Mouse (Mus musculus): ENCODE measurements around the gene Igfbp5.

Gene Igfbp5

GRCm38 (mm10) chr1:72874287-72875211 lies at the start of gene Igfbp5:
Gene Igfbp5 (minus strand): TSS chr1:72874884.
- DNase-seq (ENCODE audit: low read depth, low spot score), result no peak

DNA sequence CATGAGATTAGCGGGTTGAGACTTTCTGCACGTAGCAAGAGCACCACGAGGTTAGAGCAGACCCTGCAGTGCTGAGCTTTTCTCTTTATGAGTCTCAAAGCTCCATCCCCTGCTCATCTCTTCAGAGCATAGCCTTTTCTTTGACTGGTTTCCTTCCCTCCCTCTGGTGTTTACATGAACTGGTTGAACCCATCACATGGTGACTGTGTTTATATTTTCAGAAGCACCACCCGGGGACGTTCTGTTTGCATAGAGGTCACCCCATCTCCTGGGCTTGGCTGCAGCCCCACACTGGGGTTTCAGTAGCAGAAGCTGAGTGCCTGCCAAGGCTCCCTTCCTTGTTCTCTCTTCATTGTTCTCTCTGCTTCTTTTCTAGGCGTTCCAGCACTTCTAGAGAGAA lies 40.1 kb upstream of the Igfbp5 start:
- no peak for DNase-seq (ENCODE audit: low read depth, low spot score)

DNA sequence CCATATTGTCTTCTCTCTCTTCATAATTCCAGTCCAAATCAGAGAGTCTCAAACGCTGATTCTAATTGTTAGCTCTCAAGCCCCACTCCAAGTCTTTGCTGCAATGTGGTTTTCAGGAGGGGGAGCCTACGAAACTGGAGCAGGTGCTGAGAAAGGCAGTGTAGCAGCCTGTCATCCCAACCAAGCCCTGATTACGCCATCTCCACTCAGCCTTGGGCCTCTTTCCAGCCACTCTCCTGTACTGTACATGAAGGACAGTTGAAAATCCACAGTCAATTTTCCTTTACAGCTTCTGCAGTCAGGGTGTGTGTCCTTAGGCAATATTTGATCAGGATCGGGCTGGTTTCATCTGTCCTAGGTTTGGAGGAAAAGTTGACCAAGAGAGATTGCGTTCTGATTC lies 38.4 kb upstream of the Igfbp5 start:
- no peak for DNase-seq (ENCODE audit: low read depth, low spot score)

DNA sequence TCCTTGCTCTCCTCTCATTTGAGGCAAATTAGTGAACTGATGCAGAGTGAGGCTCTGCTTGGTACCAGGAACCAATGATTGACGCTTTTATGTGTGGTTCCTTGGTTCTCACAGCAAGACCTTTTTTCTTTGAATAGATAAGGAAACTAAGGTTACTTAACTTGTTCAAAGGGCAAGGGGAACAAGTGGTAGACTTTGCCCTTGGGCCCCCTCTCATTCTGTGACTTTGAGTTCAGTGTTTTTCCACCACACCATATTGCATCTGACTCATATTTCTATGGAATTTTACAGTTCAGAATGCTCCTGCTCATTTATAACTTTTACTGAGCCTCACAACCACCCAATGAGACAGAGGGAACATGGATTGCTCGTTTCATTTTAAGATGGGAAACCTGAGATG lies 21.1 kb upstream of the Igfbp5 start:
- DNase-seq (ENCODE audit: low read depth, low spot score), result no peak

DNA sequence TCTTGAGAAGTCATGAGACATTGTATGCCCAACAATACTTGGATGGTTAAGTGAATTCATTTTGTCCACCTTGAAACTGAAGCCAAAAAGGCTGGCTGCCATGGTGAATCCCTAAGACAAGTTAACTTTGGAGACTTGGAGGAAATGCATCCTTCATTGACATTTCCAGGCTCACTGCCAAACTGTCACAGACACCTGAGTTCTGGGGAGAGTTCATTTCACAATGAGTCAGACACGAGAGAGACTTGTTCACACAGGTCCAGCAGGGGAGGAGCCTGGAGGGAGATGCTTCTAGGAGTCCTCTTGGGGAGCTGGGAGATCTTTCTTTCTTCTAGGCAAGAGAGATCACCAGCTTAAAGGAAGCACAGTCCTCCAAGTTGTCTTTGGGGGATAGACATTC lies 13.2 kb upstream of the Igfbp5 start:
- no peak for DNase-seq (ENCODE audit: low read depth, low spot score)

GRCm38 (mm10) chr1:72885819-72886169 lies 11.1 kb upstream of the Igfbp5 start:
- DNase-seq (ENCODE audit: low read depth, low spot score), result no peak

- no peak for DNase-seq (ENCODE audit: low read depth, low spot score)
Observed at GRCm38 (mm10) chr1:72885111-72885818, 10.6 kb upstream of the Igfbp5 start.

GRCm38 (mm10) chr1:72879319-72879634 lies 4.6 kb upstream of the Igfbp5 start:
- peak; percentile 32 for DNase-seq (ENCODE audit: low read depth, low spot score)

DNA sequence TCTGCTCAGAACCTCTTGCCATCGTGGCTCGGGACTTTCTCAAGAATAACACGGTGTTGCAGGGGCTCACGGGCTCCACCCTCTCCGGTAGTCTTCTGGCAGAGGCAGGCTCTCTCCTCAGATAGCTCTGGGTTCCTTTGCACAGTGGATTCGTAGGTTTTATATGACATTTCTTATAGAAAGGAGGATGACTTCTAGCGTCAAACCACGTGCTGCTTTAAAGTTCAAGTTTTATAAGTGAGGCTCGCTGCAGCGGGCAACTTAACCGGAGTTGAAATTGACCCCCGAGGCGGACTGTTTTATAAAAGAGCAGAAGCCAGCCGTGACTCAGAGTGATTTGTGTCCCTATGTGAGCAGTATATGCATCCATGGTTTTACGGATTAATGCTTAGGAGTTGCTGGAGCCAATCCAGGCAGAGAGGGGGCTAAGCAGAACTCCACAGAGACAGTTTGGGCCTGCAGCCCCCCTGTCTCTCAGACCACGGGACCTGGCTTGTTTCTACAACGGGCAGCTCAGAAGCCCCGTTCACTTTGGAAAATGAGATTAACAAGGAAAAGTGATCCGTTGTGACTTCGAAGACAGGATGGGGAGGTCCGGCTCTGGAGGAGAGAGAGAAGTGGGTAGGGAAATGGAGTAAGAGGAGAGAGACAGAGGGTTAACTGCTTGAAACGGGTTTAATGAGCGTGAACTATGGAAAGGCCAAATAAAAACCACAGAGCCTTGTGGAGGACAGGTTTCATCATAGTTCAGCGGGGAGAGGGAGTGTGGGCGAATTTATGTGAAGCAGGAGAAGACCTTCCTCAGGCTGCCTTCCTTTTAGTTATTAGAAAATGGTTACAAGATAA lies 4.0 kb upstream of the Igfbp5 start:
- no peak for DNase-seq (ENCODE audit: low read depth, low spot score)

DNA sequence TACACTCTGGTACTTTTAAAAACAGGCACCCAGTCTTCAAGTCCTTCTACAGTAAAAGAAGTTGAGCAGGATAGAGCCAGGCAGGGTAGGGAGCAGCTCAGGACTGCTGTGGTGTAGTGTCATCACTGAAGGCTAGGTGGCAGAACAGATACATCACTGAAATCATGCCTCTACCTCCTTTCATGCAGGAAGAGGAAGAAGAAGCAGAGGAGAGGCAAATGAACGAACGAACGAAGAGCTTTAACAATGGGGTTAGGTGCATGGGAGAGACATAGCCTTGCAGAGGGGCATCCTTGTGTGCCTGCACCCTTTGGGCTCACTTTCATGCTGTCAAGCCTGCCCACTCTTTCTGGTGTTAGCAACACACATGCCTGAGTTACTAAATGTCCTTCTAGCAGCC lies 3.2 kb upstream of the Igfbp5 start:
- peak; percentile 62 for DNase-seq (ENCODE audit: low read depth, low spot score)

DNA sequence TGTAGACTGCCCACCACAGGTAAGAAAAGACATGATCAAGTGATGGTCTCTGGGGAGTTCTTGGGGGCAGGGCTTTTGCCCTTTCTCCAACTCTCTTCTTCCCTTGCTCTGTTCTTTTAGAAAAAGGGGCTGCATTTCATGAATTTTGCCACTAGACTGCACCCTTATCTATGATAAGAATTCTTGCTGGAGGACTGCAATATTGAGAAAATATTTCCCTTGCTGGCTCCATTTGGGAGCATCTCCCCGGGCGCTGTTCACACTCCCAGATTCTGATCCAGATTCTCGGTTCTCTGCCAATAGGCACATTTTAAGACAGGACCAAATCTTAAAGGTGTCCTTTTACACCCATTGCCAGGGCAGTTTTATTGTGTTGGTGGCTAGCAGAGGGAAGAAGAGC lies 1.4 kb upstream of the Igfbp5 start:
- DNase-seq (ENCODE audit: low read depth, low spot score), result no peak

GRCm38 (mm10) chr1:72875708-72876107 lies 1.0 kb upstream of the Igfbp5 start:
- DNase-seq (ENCODE audit: low read depth, low spot score), result no peak

- peak; percentile 53 for DNase-seq (ENCODE audit: low read depth, low spot score)
Observed at GRCm38 (mm10) chr1:72873511-72874286, 985 bp downstream of the Igfbp5 start.

GRCm38 (mm10) chr1:72873078-72873477 lies 1.6 kb downstream of the Igfbp5 start:
- no peak for DNase-seq (ENCODE audit: low read depth, low spot score)

GRCm38 (mm10) chr1:72872521-72872920 lies 2.2 kb downstream of the Igfbp5 start:
- DNase-seq (ENCODE audit: low read depth, low spot score), result peak; percentile 94

GRCm38 (mm10) chr1:72871697-72872411 lies 2.8 kb downstream of the Igfbp5 start:
- peak; percentile 77 for DNase-seq (ENCODE audit: low read depth, low spot score)

- DNase-seq (ENCODE audit: low read depth, low spot score), result no peak
Observed at GRCm38 (mm10) chr1:72871337-72871696, 3.4 kb downstream of the Igfbp5 start.

DNA sequence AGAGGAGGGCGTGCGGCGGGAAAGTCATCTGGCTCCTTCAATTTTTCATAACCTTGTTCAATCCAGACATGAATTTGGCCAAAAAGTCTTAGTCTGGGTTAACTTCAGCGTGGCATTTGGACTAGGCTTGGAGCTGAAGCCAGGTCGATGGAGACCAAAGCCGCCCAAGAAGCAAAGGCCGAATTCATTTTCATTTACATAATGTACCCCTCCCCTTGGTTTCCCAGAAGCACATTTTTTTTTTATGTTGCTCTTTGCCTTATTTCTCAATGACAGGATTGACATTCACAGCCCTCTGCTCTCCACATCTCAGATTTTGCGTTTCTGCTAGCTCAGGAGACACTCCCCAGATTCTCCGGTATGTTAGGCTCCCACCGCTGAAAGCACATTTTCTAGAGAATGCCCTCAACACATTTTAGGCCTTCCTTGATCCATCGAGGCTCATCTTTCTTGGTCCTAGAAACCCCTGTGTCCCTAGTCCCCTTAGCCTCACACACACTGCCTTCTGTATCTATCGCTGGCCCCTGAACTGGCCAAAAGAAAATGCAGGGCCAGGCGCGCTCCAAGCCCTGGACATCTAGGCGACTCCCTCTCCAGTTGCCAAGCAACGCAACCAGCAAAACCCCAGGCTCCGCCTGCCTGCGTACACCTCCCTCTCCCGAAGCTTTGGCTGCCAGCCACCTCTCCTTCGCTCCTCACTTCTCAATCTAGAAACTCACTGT lies 3.9 kb downstream of the Igfbp5 start:
- DNase-seq (ENCODE audit: low read depth, low spot score), result peak; percentile 82

DNA sequence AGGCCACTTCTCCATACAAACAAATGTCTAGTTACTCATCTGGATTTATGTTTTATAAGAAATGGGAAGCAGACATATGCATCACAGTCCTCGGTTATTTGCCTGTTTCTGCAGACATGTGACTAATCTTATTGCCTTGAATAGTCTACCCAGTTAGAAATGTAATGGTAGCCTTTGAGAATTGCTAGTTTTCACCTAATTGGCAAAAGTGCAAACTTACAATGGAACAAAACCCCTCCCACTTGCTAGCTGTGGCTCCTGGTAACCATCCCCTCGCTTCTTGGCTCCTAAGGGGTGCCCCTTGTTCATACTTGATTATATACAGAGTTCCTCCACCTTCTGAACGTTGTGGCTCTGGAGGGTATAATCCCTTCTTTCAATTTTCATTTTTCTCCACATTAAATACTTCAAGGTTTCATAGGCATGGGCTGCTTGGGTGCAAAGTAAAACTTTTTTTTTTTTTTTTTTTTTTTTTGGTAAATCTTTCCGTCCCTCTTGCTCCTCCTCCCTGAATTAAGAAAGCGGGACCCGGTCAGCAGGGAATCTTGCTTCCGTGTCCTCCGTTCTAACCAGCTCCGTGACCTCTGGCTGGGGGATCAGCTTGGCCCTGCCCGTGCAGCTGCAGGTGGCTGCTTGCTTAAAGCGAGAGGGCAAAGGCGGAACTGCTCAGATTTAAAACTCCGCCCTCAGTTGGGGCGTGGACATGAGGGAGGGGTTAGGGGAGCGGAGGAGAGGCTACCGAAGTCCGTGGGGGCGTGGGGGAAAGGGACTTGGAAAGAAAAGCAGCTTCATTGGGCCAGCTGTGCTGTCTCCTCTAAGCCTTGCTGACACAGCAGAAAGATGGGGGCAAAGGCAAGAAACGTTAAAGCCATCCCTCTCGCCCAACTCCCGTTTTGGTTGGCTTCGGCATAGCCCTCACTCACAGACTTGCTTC lies 4.7 kb downstream of the Igfbp5 start:
- DNase-seq (ENCODE audit: low read depth, low spot score), result peak; percentile 95
